Mouse (Mus musculus) bone marrow, adult 2 months (tissue): ENCODE results near the gene Hoxb7.

Experiments
- CTCF ChIP-seq: fragments of 200-500 bp; IDR thresholded peaks from 2 replicates; pipeline ENCODE4 v1.5.1; 2011; ENCODE audit warnings: low read length, control low read depth; ENCODE audit not compliant: control insufficient read depth, insufficient read depth
- POLR2A ChIP-seq: fragments of 200-500 bp; IDR thresholded peaks from 2 replicates; pipeline ENCODE4 v1.6.1; 2011; ENCODE audit warnings: low read depth, mild to moderate bottlenecking, control low read depth, low read length, borderline replicate concordance; ENCODE audit not compliant: control insufficient read depth

DNA sequence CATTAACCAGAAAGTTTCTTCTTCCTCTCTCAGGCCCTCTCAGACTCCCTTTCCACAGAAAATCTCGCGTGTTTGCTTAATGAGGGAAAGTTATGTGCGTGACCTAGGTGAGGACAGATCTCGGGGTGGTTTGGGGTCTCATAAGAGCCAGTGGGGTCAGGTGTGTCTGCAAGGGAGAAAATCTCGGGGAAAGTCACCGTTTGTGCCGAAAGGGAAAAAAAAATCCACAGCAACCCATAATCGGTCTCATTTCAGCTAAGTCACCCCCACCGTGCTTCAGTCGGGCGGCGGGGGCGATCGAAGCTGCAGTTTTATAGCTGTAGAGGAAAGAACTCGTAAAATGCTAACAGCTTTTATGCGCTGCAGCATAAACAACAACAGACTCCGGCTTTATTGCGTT is 5.0 kb upstream of the Hoxb7 start:
- TF ChIP-seq CTCF (no peak), POLR2A (no peak)
